Mouse (Mus musculus) effector memory CD4-positive, alpha-beta T cell, adult 5 months (primary cell): Measurements from ENCODE around the gene Sctr. TPM values are rescaled to one million over a fixed set of nuclear protein-coding genes. Genes with fewer than 3 reads are reported as not detected.

Experiments used
- polyA plus RNA-seq: library from polyadenylated mRNA; unstranded; fragments of 100-300 nt; shearing (Covaris generic); gene quantifications from one replicate; pipeline ENCODE4 v1.2.1, GENCODE M21; 2017

Sctr gene
- not detected for polyA plus RNA-seq

DNA sequence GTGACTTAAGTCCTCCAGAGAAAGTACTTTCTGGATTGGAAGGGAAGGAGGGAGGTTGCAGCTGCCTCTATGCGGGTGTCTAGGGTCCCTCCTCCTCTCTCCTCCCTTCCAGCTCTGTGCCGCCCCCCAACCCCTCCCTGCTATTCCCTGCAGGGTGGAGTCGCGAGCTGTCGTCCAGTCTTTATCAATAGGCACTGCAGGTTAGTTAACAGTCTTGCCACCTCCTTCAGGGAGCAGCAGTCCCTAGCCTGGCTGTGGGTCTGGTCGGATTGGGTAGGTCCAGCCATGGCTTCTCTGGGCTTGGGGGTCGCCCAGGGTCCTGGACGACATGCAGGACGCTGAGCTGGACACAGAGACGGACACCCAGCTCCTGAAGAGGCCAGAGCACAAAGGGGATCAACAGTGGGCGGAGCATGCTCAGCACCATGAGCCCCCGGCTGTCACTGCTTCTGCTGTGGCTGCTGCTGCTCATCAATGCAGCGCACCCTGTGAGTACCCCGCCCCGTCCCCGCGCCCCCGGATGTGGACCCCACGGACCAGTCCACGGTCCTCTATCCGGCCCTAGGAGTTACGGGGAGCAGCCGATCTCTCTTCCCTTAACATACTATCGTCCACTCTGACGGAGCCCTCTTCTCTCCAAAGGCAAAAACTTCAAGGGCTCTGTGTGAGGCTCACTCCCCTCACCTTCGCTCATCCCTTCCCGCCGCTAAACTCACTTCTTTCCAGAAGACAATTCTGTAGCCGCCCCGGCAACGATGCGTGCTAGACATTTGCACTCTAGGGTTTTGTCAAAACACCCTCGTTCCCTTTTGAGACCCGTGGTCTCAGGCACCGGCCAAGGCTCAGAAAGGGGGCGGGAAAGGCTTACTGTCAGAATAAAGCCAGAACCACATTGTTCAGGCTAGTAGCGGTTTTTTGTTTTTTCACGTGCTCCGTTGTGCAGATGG, at the start of gene Sctr:
Gene Sctr (plus strand): TSS at position 51 of the 947 bp plus-strand sequence.

GRCm38 (mm10) chr1:119996798-119997581, 9.7 kb upstream of the Sctr start, which contains the start of gene Cfap221:
Cfap221 (minus strand) TSS chr1:119997234.

GRCm38 (mm10) chr1:120073519-120074306, 67.0 kb downstream of the Sctr start, which contains the start of gene Tmem37:
Tmem37 (minus strand) TSS chr1:120074074.

Other genes with a start within 250 kb of the Sctr start
- 40.2 TPM for gene Ptpn4, start 169.3 kb upstream of the Sctr start, polyA plus RNA-seq
- 2.9 TPM for gene Tmem177, start 93.7 kb upstream of the Sctr start, polyA plus RNA-seq
- gene Cfap221, start 9.7 kb upstream of the Sctr start, polyA plus RNA-seq, result not detected
- 3.7 TPM for gene Tmem37, start 67.2 kb downstream of the Sctr start, polyA plus RNA-seq
- gene Dbi, start 114.2 kb downstream of the Sctr start, polyA plus RNA-seq, result 72.5 TPM
- 9.3 TPM for gene 3110009E18Rik, start 114.3 kb downstream of the Sctr start, polyA plus RNA-seq